Mouse (Mus musculus) heart, postnatal 0 days (tissue): ENCODE data around the gene Mdc1.

ENCODE experiments used
- CTCF ChIP-seq: IDR thresholded peaks from 2 replicates; pipeline ENCODE4 v1.5.1; 2016; ENCODE audit warnings: antibody characterized with exemption, control low read depth, low read depth
- EP300 ChIP-seq: IDR thresholded peaks from 2 replicates; pipeline ENCODE4 v1.6.1; 2016; ENCODE audit warnings: antibody characterized with exemption, low read depth

- TF ChIP-seq CTCF: no peak
- no peak for TF ChIP-seq EP300
These were observed 23.6 kb downstream of the Mdc1 start for GRCm38 (mm10) chr17:35864832-35865353.
